Mouse (Mus musculus): ENCODE data around the gene Nhsl1. TPM values are rescaled to one million over a fixed set of nuclear protein-coding genes. Genes with fewer than 3 reads are reported as not detected.

The Nhsl1 gene
- 1 to 10 TPM in 1 of 2 experiments, under 1 TPM in 1; 0.76 to 1.5 TPM for total RNA-seq (2023)

DNA sequence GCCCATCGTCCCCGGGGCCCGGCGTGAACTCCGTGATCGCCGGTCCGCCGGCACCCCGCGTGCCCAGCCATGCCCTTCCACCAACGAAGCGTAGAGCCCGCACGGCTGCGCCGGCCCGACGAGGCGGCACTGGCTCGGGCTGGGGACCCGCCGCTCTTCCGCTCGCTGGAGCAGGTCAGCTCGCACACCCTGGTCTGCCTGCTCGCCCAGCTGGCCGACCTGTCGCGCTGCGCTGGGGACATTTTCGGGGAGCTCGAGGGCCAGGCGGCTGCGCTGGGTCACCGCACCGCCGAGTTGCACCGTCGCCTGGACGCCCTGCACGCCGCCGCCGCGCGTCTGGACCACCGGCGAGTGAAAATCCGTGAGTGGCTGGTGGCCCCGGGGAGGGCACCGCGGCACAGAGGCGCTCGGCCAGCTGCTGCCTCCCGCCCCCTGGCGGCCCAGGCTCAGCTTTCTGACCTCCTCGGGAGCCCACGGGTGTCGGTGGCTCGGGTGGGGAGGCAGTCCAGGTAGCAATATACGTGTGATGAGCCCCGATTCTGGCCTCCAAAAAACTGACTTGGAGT lies at the start of gene Nhsl1:
TSS of gene Nhsl1 (plus strand) at position 70 of the 566 bp plus-strand sequence.

DNA sequence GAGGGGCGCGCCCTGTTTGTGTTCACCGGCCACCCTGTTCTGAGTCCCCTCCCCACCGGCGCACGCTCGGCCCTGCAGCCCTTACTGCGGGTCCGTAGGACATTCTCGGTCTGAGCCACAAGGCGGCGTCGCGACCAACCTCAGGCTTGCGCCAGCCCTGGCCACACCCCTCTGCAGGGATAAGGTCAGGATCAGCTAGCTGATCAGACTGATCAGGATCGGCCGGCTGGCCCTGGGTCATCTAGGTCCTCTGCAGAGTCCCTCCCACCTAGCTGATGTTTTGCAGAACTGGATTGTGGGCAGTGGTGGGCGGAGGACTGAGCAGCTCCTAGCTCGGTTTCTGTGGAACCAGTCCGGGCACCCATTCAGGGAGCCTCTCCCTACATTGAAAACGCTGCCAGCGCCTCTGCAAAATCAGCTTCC lies 227.0 kb downstream of the Nhsl1 start, which contains the start of gene Hebp2:
TSS of gene Hebp2 (minus strand) at position 264 of the 423 bp plus-strand sequence.

Other genes starting within 250 kb of the Nhsl1 start
- not detected for gene Ect2l, start 108.1 kb upstream of the Nhsl1 start, total RNA-seq (2023)
- gene Ccdc28a, start 84.0 kb upstream of the Nhsl1 start, total RNA-seq (2023) = 10 to 100 TPM; 10.4 to 11.3 TPM
- gene Hebp2, start 227.1 kb downstream of the Nhsl1 start, total RNA-seq (2023) = under 1 TPM in 1 of 2 experiments, not detected in 1; 0.58 TPM

Measured in monocyte, adult 59 days (primary cell).